Mouse (Mus musculus): ENCODE results near the gene H2al3. TPM values are rescaled to one million over a fixed set of nuclear protein-coding genes. Genes with fewer than 3 reads are reported as not detected.

H2al3 gene
- polyA plus RNA-seq (2012; rRNA removed) = not detected in 2 replicates

DNA sequence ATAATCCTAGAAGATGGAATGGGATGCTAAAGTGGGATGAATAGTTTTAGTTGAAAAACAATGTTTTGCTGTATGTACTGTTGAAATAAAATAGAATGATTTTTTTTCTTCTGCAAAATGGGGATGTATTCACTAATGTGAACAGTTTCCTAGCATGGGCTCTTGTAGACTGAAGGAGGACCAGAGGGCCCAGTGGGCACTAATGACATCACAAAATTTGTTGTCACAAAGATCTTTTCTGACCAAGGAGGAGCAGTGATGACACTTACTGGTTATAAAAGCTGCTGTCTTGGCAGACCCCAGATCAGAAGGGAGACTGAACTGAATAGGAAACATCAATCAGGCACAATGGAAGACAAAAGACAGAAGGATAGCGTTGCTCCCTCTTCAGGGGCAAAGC is at the start of gene H2al3:
TSS of gene H2al3 (plus strand) at position 301 of the 400 bp plus-strand sequence.
- no peak for TF ChIP-seq CTCF (IDR thresholded peaks at IDR 0.05; ENCODE audit: insufficient read depth, low read length)
- WGBS = 42% methylated on average over 1 of the region's 1 CpGs
- H3K4me1 ChIP-seq (ENCODE audit: control insufficient read depth, insufficient read depth, low read length) = no peaks in the 10 kb centered on the region
- no peak for DNase-seq
- no peak within 1 kb of the TSS for H3K4me3 ChIP-seq (replicated peaks; ENCODE audit: extremely low read depth, low read depth, low read length)

GRCm38 (mm10) chrX:9810101-9810500 is 39.4 kb upstream of the H2al3 start:
- no peak for DNase-seq
- TF ChIP-seq CTCF (IDR thresholded peaks at IDR 0.05; ENCODE audit: insufficient read depth, low read length) = no peak
- TF ChIP-seq POLR2A (IDR thresholded peaks at IDR 0.05; ENCODE audit: borderline replicate concordance, extremely low read depth, low read depth, low read length) = no peak
- 51% methylated on average over 1 of the region's 1 CpGs for WGBS
- Histone ChIP-seq H3K4me1 (ENCODE audit: control insufficient read depth, insufficient read depth, low read length) (no peaks in the 10 kb centered on the region), H3K4me3 (replicated peaks; ENCODE audit: extremely low read depth, low read depth, low read length) (no peak overlapping the region)

- H3K4me3 ChIP-seq (replicated peaks; ENCODE audit: extremely low read depth, low read depth, low read length) = no peak overlapping the region
- no peak for DNase-seq
- H3K4me1 ChIP-seq (ENCODE audit: control insufficient read depth, insufficient read depth, low read length) = no peaks in the 10 kb centered on the region
- TF ChIP-seq CTCF (IDR thresholded peaks at IDR 0.05; ENCODE audit: insufficient read depth, low read length) (no peak), POLR2A (IDR thresholded peaks at IDR 0.05; ENCODE audit: borderline replicate concordance, extremely low read depth, low read depth, low read length) (no peak)
These were observed 37.0 kb upstream of the H2al3 start for GRCm38 (mm10) chrX:9812469-9812868.

GRCm38 (mm10) chrX:9834779-9835178 is 14.7 kb upstream of the H2al3 start:
- H3K4me3 ChIP-seq (replicated peaks; ENCODE audit: extremely low read depth, low read depth, low read length) = no peak overlapping the region
- no peaks in the 10 kb centered on the region for H3K4me1 ChIP-seq (ENCODE audit: control insufficient read depth, insufficient read depth, low read length)
- 67% methylated on average over 2 of the region's 2 CpGs for WGBS
- no peak for DNase-seq
- no peak for TF ChIP-seq CTCF (IDR thresholded peaks at IDR 0.05; ENCODE audit: insufficient read depth, low read length)
- no peak for TF ChIP-seq POLR2A (IDR thresholded peaks at IDR 0.05; ENCODE audit: borderline replicate concordance, extremely low read depth, low read depth, low read length)

GRCm38 (mm10) chrX:9846628-9847027 is 2.9 kb upstream of the H2al3 start, which contains the start of gene Hypm:
Gene Hypm, plus strand, starts transcription at chrX:9846928.
- 72% methylated on average over 3 of the region's 3 CpGs for WGBS
- H3K4me1 ChIP-seq (ENCODE audit: control insufficient read depth, insufficient read depth, low read length) = no peaks in the 10 kb centered on the region
- TF ChIP-seq CTCF (IDR thresholded peaks at IDR 0.05; ENCODE audit: insufficient read depth, low read length) (no peak), POLR2A (IDR thresholded peaks at IDR 0.05; ENCODE audit: borderline replicate concordance, extremely low read depth, low read depth, low read length) (no peak)
- H3K4me3 ChIP-seq (replicated peaks; ENCODE audit: extremely low read depth, low read depth, low read length) = no peak within 1 kb of the TSS
- DNase-seq = no peak

DNA sequence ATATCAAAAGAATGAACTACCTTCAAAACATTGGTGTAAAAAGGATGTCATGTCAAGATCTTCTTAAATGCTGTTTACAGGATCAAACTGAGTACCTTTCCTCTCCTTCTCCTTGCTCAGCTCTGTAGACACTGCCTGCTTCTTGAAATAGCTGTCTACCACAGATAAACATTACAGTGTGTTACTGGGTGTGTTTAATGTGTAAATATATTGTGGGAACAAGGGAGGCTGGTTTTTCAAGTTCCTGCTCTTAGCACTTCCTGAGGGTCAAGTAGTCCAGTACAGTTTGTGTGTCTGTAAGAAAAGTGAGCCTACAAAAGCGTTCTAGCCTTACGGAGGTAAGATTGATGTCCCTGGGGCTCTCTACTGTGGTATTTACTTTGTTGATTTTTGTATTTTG is 12.4 kb downstream of the H2al3 start:
- no peak overlapping the region for H3K4me3 ChIP-seq (replicated peaks; ENCODE audit: extremely low read depth, low read depth, low read length)
- WGBS = 64% methylated on average over 2 of the region's 2 CpGs
- TF ChIP-seq CTCF (IDR thresholded peaks at IDR 0.05; ENCODE audit: insufficient read depth, low read length) (no peak), POLR2A (IDR thresholded peaks at IDR 0.05; ENCODE audit: borderline replicate concordance, extremely low read depth, low read depth, low read length) (no peak)
- no peak for DNase-seq
- H3K4me1 ChIP-seq (ENCODE audit: control insufficient read depth, insufficient read depth, low read length) = no peaks in the 10 kb centered on the region

DNA sequence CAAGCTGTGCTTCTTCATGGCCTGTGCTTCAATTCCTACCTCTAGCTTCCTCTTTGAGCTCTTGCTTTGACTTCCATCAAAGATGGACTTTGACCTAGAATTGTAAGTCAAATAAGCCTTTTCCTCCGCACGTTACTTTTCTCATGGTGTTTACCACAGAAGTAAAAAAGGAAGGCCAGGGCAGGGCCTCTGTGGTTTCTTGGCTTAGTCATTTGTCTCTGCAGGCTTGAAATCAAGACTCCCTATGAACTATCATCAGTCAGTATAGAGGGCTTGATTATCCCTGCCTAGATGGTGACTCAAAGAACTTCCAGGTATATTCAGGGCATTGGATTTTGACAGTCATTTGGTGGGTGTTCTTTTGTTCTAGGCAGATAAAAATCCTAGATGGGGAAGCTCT is 26.0 kb downstream of the H2al3 start:
- H3K4me1 ChIP-seq (ENCODE audit: control insufficient read depth, insufficient read depth, low read length) = no peaks in the 10 kb centered on the region
- 77% methylated on average over 2 of the region's 2 CpGs for WGBS
- DNase-seq = no peak
- no peak overlapping the region for H3K4me3 ChIP-seq (replicated peaks; ENCODE audit: extremely low read depth, low read depth, low read length)
- TF ChIP-seq POLR2A (IDR thresholded peaks at IDR 0.05; ENCODE audit: borderline replicate concordance, extremely low read depth, low read depth, low read length) (no peak), CTCF (IDR thresholded peaks at IDR 0.05; ENCODE audit: insufficient read depth, low read length) (no peak)

DNA sequence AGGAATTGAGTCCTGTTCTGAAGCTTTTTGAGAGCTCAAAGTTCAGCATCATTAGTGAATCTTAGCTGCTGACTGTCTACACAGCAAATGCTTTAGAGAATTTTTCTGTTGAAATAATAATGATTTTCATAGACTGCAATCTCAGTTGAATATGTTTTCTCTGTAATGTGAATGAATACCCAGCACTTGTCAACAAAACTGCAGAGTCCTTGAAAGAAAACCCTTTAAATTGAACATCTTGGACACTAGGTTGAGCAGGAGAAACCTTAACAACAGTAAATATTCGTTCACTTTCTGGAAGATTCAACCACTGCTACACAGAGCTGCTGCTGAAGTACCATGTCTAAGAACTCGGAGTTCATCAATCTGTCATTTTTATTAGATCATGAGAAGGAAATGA is 35.8 kb downstream of the H2al3 start, which contains the start of gene Sytl5:
TSS of gene Sytl5 (plus strand) at position 301 of the 400 bp plus-strand sequence.
- TF ChIP-seq CTCF (IDR thresholded peaks at IDR 0.05; ENCODE audit: insufficient read depth, low read length) = no peak
- WGBS = 50% methylated on average over 2 of the region's 2 CpGs
- Histone ChIP-seq H3K4me3 (replicated peaks; ENCODE audit: extremely low read depth, low read depth, low read length) (no peak within 1 kb of the TSS), H3K4me1 (ENCODE audit: control insufficient read depth, insufficient read depth, low read length) (no peaks in the 10 kb centered on the region)
- no peak for DNase-seq

Other genes with a start within 250 kb of the H2al3 start
- 15.1 and 53.7 TPM in 2 replicates for gene Dynlt3, start 186.7 kb upstream of the H2al3 start, polyA plus RNA-seq (2012; rRNA removed)
- gene Hypm, start 2.8 kb upstream of the H2al3 start, polyA plus RNA-seq (2012; rRNA removed) = not detected in 2 replicates
- 0.09 and 0.11 TPM in 2 replicates for gene Sytl5, start 35.9 kb downstream of the H2al3 start, polyA plus RNA-seq (2012; rRNA removed)